8 mouse cellular contexts compared by ENCODE assay signal in the genomic region with DNA sequence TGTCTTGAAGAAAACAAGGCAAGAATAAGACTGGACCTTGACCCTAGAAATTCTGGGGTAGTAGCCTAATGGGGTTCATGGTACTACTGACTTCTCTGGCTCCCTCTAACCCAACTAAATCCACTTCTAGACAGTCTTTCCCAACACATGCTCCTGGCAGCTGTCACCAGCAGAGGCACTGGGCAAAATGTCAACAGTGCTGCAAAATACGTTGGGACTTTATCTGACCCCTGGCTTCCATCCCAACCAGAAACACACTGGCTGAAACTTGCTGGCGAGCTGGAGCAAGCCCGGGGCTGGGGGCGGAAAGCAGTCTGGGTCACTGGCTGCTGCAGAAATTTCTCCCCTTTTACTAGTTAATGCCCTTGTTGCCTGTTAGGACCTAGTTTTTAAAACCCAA. TPM values are rescaled to one million over a fixed set of nuclear protein-coding genes. Genes with fewer than 3 reads are reported as not detected.
DNase-seq lines count a peak whose midpoint lies in the region; ATAC-seq lines count a peak whose summit lies in the region.

No protein-coding gene starts in this region.

- no peaks in the 10 kb centered on the region for H3K36me3 ChIP-seq in forebrain, embryonic 13.5 days (ENCODE audit: poor library complexity, severe bottlenecking)
- no peaks in the 10 kb centered on the region for H3K36me3 ChIP-seq in limb, embryonic 12.5 days
- no peaks in the 10 kb centered on the region for H3K36me3 ChIP-seq in midbrain, embryonic 16.5 days (ENCODE audit: control insufficient read depth, insufficient read depth, low read length)

- peak overlapping the region; percentile 32; the same call in 1 of the 2 replicates for H3K27ac ChIP-seq in forebrain, embryonic 13.5 days
- peak overlapping the region; percentile 92 for H3K27ac ChIP-seq in limb, embryonic 12.5 days
- 0 out of 2 replicates have a peak overlapping the region, but pooled peaks have one; percentile 42 for H3K27ac ChIP-seq in midbrain, embryonic 16.5 days (ENCODE audit: low read length)

- 0 out of 2 replicates have a peak overlapping the region, but pooled peaks have one; percentile 27 for H3K9ac ChIP-seq in forebrain, embryonic 13.5 days
- peak overlapping the region; percentile 28 for H3K9ac ChIP-seq in limb, embryonic 12.5 days (replicated peaks)
- H3K9ac ChIP-seq in midbrain, embryonic 16.5 days (ENCODE audit: low read depth, low read length): peak overlapping the region; percentile 34; the same call in 1 of the 2 replicates

- H3K4me1 ChIP-seq in forebrain, embryonic 13.5 days: peaks cover 47% of the 10 kb centered on the region
- H3K4me1 ChIP-seq in limb, embryonic 12.5 days (replicated peaks): peaks cover 59% of the 10 kb centered on the region
- peaks cover 28% of the 10 kb centered on the region for H3K4me1 ChIP-seq in midbrain, embryonic 16.5 days (ENCODE audit: control insufficient read depth, insufficient read depth, low read length)

- no peak for ATAC-seq in forebrain, embryonic 13.5 days
- ATAC-seq in limb, embryonic 12.5 days (ENCODE audit: insufficient number of reproducible peaks, insufficient read depth, low FRiP score, low TSS enrichment, low read depth): no peak
- no peak for ATAC-seq in midbrain, embryonic 16.5 days

- H3K4me3 ChIP-seq in forebrain, embryonic 13.5 days: peak overlapping the region; percentile 12; the same call in 1 of the 2 replicates
- H3K4me3 ChIP-seq in limb, embryonic 12.5 days (replicated peaks): peak overlapping the region; percentile 26
- peak overlapping the region; percentile 15; the same call in 1 of the 2 replicates for H3K4me3 ChIP-seq in midbrain, embryonic 16.5 days (ENCODE audit: low read depth, low read length)

- DNase-seq in cerebellum, postnatal 10 days: peak; percentile 89 to 90
- no peak for DNase-seq in cerebellum, postnatal 36 days
- peak; percentile 92 for DNase-seq in heart, postnatal 4 days
- no peak for DNase-seq in right cerebral cortex, adult 18-20 months
- no peak for DNase-seq in cerebellum, adult 18-20 months

- H3K9me3 ChIP-seq in forebrain, embryonic 13.5 days (replicated peaks): no peaks in the 10 kb centered on the region
- H3K9me3 ChIP-seq in limb, embryonic 12.5 days: no peaks in the 10 kb centered on the region
- no peaks in the 10 kb centered on the region for H3K9me3 ChIP-seq in midbrain, embryonic 16.5 days (replicated peaks; ENCODE audit: control insufficient read depth, low read length, poor library complexity, severe bottlenecking)

- H3K27me3 ChIP-seq in forebrain, embryonic 13.5 days: no peaks in the 10 kb centered on the region
- H3K27me3 ChIP-seq in limb, embryonic 12.5 days: no peaks in the 10 kb centered on the region
- H3K27me3 ChIP-seq in midbrain, embryonic 16.5 days (ENCODE audit: control insufficient read depth, insufficient read depth, low read depth, low read length): no peaks in the 10 kb centered on the region

- peak overlapping the region; percentile 50 for H3K4me2 ChIP-seq in forebrain, embryonic 13.5 days
- H3K4me2 ChIP-seq in limb, embryonic 12.5 days: peak overlapping the region; percentile 61
- peak overlapping the region; percentile 44 for H3K4me2 ChIP-seq in midbrain, embryonic 16.5 days (ENCODE audit: low read length)

- 12% methylated on average over 4 of the region's 4 CpGs for WGBS in forebrain, embryonic 13.5 days
- 0% methylated on average over 4 of the region's 4 CpGs for WGBS in limb, embryonic 12.5 days
- WGBS in midbrain, embryonic 16.5 days: 19% methylated on average over 4 of the region's 4 CpGs

RNA-seq across cellular contexts. Expression of a gene that starts 35.5 kb away (rescaled TPM):
- 69.3 and 71.3 TPM in 2 replicates for polyA plus RNA-seq in forebrain, embryonic 13.5 days (2015; fragmentation: Nextera tagmentation; extraction: Ambion mirVana)
- total RNA-seq in heart, postnatal 4 days (2021): 10 to 100 TPM; 31.4 to 36.9 TPM
- 90.7 and 91.8 TPM in 2 replicates for polyA plus RNA-seq in limb, embryonic 12.5 days (2016; fragmentation: Nextera tagmentation; extraction: Ambion mirVana)
- 52.7 and 66.3 TPM in 2 replicates for polyA plus RNA-seq in midbrain, embryonic 16.5 days (2015; fragmentation: Nextera tagmentation; extraction: Ambion mirVana)

RNA-seq across cellular contexts. Expression of a gene that starts 36.8 kb away (rescaled TPM):
- 16.9 and 18.4 TPM in 2 replicates for polyA plus RNA-seq in forebrain, embryonic 13.5 days (2015; fragmentation: Nextera tagmentation; extraction: Ambion mirVana)
- total RNA-seq in heart, postnatal 4 days (2021): 10 to 100 TPM; 39.6 to 41.1 TPM
- polyA plus RNA-seq in limb, embryonic 12.5 days (2016; fragmentation: Nextera tagmentation; extraction: Ambion mirVana): 17.6 and 20.7 TPM in 2 replicates
- 18.5 and 19.1 TPM in 2 replicates for polyA plus RNA-seq in midbrain, embryonic 16.5 days (2015; fragmentation: Nextera tagmentation; extraction: Ambion mirVana)

Comparison
In these comparisons a context has a peak if more than half of its experiments do, and no peak if none do; other contexts are left out.
1. DNase-seq: peak in cerebellum, postnatal 10 days (2 of 2) and heart, postnatal 4 days (single experiment); none in cerebellum, postnatal 36 days (0 of 2), right cerebral cortex, adult 18-20 months (single experiment) and cerebellum, adult 18-20 months (0 of 2).
2. H3K27ac ChIP-seq: peak in every context shown above with its lines; median percentile 92 in limb, embryonic 12.5 days; 42 in midbrain, embryonic 16.5 days; 32 in forebrain, embryonic 13.5 days.
3. Peak in every context shown above with its lines, with median percentiles within 50 percentile points of each other: H3K4me2 ChIP-seq, H3K4me3 ChIP-seq and H3K9ac ChIP-seq.